Mouse (Mus musculus) layer of hippocampus, adult 9-11 months (tissue): Measurements from ENCODE around the gene Prr5.

Experiments
- DNase-seq: peaks from one replicate; pipeline ENCODE4 v3.0.0; 2022

Gene Prr5

DNA sequence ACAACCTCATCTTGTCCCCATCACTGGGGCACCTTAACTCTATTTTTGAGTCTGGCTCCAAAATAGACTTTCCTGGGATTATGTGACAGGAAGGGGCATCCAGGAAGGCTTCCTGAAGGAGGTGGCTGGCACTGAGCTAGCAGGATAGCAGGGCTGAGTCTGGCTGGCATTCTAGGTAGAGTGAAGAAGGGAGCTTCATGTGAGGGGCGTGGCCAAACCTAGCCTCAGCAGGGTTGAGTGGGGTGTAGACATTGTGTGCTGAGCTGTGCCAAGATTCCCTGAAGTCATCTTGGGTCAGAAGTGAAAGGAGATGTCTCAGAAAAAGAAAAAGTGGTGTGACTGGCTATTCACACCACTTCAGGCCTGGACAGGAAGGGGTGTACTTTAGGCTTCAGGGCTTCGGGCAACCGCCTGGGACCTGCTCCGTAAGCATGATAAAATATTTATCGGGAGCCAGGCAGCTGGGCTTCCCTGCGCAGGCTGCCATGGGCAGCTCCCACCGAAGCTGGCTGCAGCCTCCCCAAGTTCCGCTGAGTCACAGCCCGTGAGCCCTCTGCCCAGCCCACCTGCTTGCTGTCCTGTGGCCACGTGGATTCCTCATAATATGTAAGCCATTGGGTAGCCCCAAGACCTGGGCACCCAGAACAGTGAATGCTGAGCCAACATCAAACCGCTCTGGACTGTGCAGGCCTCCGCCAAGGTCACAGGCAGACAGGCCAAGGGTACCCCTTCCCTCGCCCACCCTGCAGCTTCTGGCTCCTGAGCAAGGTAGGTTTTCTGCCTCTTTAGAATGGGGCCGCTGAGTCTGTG is at the start of gene Prr5:
TSS of gene Prr5 (plus strand) at position 683 of the 810 bp plus-strand sequence.
- DNase-seq: no peak

DNA sequence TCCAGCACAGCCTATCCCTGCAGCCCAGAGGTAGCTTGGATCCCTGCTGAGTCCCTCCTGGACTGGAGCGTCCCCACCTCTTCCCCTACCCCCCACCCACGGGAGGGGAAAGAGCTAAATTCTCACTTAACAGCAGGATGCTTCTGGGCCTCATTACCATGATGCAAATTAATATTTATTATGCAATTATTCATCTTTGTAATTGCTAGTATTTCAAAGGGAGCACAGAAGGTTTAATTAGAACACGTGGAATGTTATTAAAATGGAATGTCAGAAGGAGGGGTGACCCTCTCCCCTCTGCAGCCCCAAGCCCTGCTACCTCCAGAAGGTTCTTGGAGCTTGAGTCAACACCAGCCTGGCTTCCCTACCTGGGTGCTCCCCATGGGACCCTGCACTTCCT is 49.4 kb upstream of the Prr5 start:
- DNase-seq: no peak

DNA sequence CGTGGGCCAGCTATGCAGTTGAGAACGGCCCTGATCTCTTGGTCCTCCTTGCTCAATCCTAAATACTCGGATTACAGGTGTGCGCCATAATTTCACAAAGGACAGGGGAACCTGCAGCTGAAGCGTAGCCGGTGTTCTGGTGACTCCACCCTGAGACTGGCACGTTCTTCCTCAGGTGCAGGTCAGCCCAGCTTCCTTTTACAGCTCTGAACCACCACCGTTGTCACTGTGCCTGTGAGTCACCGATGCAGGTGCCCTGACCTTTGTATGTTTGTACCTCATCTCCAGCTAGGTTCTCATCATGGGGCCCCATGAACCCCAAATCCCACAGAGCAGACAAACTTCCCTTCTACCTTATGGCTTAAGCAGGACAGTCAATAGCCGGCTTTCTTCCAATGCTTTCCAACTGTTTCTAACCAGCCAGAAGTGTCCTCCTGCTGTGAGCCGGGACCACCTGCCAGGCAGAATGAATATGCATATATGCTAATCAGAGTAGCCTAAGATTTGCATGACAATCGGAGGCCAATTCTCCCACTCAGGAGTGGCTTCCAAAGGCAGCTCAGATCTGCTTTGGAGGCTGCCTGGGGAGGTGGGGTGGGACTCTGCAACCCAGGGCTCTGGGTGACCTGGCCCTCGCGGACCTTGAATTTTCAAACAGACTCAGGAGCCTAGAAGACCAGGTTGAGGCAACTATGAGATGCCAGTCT is 47.5 kb upstream of the Prr5 start:
- peak; percentile 71 for DNase-seq

GRCm38 (mm10) chr15:84624870-84625269 is 44.5 kb upstream of the Prr5 start:
- no peak for DNase-seq

DNA sequence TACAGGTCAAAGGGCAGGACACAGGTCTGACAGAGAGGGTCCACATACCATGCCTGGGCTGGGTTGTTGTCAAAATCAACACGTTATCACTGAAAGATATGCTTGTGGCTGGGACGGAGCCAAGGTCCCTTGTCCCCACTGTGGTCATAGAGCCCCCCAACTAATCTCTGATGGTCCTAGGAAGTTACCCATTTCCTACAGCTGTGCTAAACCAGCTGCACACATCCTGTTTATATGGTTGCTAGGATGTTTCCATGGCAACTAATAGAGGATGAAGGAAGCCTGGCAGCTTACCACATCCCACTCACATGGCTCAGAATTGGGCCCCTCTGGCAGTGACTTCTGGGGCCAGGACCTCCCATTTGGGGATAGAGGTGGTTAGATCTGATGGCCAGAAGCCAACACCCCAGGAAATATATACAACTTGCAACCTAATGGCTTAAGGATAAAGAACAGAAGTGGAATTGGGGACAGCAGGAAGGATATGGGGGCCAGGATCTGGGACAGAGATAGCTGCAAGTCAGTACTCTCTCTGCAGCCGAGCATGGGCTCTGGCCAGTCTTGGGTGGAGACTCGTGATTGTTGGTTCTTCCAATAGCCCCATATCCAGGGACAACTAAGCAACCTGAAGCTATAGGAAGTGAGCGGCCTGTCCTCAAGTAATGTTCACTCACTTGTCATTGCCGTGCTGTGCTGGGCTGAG is 43.6 kb upstream of the Prr5 start:
- no peak for DNase-seq

DNA sequence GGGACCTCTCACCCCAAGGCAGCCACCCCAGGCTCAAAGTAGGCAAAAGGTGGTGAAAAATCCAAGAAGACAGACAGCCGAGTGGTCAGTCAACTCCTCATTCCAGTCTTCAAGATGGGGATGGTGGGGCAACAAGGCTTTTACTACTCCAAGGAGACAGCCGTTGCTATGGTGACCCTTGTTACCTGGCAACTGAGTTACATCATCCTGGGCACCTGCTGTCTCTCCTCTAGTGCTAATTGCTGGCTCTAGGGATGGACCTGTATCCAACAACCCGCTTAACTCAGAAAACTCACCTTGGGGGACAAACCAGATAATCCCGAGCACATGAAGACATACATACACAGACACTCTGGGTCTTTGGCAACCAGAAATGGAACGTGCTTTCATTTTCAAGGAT is 42.1 kb upstream of the Prr5 start:
- peak; percentile 86 for DNase-seq

DNA sequence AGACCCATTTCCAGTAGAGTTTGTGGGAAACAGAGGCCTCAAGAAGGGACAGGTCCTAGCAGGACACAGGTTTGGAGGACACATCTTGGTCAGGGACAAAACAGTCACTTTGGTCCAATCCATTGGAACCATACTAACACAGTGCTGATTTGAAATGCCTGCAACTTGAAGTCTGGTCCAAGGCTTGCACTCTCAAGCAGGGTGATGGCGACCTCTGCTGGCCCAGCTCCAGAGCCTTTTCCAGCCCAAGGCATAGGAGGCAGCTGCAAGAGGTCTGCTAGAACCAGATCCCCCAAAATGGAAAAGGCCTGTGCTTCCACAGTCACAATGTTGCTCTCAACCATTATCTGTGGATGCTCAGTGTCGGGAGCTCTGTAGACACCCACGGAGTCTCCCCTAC is 39.7 kb upstream of the Prr5 start:
- no peak for DNase-seq

GRCm38 (mm10) chr15:84631560-84631959 is 37.9 kb upstream of the Prr5 start:
- peak; percentile 54 for DNase-seq

- no peak for DNase-seq
These were observed 35.1 kb upstream of the Prr5 start for GRCm38 (mm10) chr15:84634361-84634760.

DNA sequence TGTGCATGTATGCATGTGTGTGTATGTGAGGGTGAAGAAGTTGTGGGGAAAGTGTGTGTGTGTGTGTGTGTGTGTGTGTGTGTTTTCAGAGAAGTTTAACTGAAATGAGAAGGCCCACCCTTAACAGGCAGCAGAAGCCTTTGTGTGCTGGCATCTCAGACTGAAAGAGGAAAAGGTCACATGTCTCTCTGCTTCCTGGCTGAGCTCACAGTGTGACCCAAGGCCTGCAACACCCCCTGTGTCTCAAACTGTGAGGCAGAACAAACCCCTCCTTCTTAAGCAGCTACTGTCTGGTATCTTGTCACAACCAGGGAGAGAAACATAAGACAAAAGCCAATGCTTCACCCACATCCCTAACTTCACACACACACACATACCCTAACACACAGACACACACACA is 31.0 kb upstream of the Prr5 start:
- no peak for DNase-seq

DNA sequence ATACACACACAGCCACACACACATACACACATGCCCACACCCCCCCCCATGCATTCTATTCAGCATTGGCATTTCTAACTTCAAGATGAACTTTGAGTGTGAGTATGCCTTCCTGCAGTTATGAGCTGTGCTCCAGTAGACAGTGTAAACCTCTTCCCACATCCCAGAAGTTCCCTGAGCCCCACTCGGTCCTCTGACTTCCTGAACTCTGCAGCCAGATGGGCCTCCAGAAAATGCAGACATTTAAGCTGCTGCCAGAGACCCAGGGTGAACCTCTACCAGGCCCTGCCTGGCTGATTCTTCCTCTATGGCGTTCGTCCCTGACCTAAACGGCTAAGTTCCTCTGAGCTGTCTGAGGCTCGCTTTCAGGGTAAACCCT is 30.4 kb upstream of the Prr5 start:
- DNase-seq: no peak

- peak; percentile 57 for DNase-seq
These were observed 29.8 kb upstream of the Prr5 start for GRCm38 (mm10) chr15:84639451-84640136.

DNA sequence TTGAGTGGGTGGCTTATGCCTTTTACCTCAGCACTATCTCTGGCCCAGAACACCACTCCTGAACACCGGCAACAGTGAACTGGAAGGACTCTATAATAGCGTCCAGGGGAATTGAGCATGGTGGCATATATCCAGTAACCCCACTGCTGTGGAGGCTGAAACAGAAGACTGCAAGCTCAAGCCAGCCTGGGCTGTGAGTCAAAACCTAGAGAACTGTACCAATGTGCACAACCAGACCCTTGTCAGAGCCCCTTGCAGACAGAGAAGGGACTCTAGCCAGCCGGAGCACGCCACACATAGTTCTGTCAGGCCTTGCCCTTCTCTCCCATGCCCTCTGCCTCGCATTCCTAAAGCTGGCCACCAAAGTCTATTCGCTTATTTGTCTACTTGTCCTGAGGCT is 28.7 kb upstream of the Prr5 start:
- peak; percentile 45 for DNase-seq

DNA sequence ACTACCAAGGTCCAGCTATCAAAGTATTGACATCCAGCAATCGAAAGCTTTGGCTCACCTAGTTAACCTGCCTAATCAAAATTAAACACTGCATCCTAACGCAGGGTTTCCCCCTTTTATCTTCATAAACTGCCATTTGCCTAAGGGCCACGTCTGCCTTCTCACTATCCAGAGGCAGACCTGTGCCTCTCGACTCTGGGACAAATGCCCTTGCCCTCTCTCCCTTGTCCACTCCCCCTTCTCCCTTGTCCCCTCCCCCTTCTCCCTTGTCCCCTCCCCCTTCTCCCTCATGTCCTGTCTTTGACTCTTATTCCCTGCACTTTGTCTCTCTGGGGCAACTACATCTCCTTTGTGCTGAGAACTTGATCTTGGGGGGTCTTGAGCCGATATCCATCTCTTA is 28.3 kb upstream of the Prr5 start:
- no peak for DNase-seq

GRCm38 (mm10) chr15:84641948-84642347 is 27.5 kb upstream of the Prr5 start:
- no peak for DNase-seq

GRCm38 (mm10) chr15:84643178-84643577 is 26.2 kb upstream of the Prr5 start:
- no peak for DNase-seq

DNA sequence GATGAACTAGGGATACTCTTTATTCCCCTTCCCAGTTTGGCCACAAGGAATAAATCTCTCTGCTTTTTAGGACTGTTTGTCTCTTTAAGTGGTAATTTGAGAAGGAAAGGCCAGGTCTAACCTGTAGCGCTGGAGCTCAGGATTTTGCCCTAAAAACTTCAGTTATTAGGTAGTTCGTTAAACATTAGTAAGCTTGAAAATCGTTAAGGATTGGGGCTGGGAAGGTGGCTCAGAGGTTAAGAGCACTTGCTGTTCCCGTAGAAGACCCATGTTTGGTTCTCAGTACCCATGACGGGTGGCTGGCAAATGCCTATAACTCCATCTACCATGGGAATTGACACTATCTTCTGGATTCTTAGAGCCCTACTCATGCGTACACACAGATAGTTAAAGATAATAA is 17.9 kb upstream of the Prr5 start:
- no peak for DNase-seq

DNA sequence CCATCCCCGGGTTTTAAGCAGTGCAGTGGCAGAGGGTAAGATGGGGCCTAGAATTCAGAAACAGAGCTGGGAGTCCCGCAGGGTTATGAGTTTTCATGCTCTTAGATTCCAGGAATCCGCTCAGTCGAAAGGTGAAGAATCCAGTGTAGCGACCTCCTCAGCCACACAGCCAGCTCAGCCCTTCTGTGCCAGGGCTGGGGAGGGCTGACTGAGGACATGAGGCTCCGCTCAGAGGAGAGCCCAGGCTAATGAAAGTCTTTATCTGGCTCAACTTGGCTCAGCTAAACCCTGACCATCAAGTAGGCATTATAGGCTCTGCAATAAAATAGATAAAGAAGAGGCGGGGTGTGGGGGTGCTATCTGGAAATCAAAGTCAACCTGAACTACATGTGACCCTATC is 16.3 kb upstream of the Prr5 start:
- DNase-seq: no peak

GRCm38 (mm10) chr15:84653979-84654966 is 15.1 kb upstream of the Prr5 start:
- peak; percentile 50 for DNase-seq

- no peak for DNase-seq
These were observed 14.4 kb upstream of the Prr5 start for GRCm38 (mm10) chr15:84654975-84655374.

DNA sequence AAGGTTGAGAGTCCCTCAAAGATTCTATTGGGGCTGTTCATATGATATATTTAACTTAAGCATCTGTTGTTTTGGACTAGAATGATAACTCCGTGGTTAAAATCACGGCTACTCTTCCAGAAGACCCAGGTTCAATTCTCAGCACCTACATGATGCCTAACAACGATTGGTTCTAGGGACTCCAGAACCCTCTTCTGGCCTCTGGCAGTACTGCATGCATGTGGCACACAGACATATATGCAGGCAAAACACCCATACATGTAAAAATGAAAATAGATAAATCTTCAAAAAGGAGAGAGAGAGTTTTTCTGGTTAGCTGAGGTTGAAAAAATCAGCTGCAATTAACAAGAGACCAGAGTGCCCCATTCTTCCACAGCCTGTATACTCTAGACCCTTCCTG is 12.7 kb upstream of the Prr5 start:
- no peak for DNase-seq
